Mouse (Mus musculus): ENCODE results near the gene Nrgn.
A peak's percentile ranks its signal among the peaks of the same experiment; 100 is the strongest.

The Nrgn gene

DNA sequence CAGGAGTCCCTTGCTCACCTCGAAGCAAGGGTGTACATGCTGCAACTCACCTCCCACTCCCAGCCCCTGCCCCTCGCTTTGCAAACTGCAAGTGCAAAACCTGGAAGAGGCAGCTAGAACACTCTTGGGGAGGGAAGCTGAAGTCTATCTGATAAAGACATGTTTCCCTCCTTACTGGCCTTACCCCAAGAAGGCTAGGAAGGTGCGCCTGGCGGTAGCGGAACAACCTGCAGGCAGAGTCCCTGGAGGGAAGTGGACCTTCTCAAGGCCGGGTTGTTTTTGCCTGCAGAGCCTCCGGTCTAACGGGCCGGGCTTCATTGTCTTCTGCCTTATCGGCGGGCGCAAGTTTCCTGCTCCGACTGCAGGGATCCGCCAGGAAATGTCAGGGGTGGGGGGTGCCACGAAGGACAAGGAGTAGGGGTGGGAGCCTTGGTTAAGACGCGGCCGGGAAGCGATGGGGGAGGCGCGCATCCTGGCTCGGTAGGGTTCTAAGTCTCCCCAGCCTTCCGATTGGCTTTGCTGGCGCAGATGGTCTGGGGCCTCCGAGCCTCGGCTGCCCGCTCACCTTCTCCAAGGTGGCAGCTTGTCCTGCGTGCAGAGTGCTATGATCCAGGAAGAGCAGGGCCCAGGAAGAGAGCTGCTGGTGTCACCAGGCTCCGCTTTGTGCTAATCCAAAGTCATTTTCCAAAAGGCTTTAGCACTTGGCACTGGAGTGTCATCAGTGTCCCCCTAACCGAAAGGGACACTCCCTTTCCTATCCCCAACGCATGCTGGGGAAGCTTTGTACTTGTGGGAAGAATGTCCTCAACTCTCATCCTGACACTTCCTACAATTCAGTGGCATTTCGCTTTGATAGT is 22.4 kb downstream of the Nrgn start:
- DNase-seq (ENCODE audit: low spot score) = peak; percentile 47

DNA sequence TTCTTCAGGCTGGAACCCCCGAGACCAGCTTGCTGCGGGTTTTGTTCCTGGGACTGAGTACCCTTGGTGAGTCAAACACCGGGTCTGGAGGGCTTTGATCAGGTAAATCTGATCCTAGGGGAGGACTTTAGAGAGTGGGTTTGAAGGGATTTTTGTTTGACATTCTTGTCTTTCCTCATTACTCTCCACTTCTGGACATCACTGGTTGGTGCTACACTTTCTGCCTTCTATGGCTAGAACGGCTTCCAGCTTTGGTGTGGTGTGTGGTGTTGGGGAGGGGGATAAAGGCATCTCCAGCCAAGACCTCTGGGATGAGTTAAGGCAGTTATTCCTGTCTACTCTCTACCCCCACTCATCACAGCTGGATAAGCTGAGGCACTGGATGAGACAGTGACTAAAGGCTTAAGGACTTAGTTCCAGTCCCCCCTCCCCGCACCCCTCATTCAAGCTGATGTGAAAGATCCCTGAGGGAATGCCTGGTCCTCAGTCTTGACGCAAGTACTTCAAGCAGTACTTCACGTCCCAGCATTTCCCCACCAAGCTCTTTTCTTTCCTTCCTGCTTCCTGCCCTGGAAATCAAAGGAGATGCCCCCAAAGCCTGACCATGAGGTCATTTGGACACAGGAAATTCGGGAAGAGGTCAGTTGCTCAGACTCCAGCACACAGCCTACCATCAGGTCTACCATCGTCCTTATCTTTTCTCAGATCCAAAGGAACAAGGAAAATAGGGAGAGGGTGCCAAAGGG is 24.3 kb downstream of the Nrgn start:
- DNase-seq (ENCODE audit: low spot score) = no peak

DNA sequence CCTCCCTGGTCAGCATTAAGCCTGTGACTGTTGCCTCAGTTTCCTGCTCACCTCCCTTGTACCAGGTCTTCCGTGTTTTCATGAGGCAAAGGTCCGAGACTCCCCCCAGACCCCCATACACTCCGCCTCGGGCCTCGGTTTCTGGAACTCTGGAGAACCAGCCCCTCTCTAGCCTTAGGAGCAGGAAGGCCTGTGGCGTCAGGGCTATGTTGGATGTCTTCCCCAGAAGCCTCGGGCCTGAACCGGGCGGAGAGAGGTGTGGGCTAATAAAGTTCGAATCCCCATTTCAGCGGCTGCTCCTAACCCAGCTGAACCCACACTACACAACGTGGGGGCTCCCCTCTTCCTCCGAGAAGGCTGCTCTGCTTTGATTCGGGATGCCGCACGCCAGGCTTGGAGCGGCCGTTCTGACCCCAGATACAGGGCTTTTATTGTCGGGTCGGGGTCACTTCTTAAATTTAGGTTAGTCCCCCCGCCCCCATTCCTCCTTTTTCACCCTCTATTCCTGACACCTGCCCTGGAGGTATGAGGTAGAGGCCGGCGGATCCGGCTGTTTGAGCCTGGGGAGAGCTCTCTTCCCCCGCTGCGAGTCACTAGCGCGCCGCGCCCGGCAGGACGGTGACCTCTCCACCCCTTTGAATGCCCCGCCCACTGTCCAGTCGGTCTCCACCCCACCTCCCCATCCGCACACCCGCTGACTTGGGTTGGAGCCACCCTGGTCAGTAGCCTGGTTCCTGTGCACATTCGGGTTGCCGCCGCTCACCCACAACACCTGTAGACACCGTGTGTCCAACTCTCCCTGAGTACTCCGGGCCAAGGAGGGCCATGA is 25.1 kb downstream of the Nrgn start, which contains the start of gene Esam:
TSS of gene Esam (plus strand) at position 683 of the 829 bp plus-strand sequence.
- DNase-seq (ENCODE audit: low spot score) = no peak

DNA sequence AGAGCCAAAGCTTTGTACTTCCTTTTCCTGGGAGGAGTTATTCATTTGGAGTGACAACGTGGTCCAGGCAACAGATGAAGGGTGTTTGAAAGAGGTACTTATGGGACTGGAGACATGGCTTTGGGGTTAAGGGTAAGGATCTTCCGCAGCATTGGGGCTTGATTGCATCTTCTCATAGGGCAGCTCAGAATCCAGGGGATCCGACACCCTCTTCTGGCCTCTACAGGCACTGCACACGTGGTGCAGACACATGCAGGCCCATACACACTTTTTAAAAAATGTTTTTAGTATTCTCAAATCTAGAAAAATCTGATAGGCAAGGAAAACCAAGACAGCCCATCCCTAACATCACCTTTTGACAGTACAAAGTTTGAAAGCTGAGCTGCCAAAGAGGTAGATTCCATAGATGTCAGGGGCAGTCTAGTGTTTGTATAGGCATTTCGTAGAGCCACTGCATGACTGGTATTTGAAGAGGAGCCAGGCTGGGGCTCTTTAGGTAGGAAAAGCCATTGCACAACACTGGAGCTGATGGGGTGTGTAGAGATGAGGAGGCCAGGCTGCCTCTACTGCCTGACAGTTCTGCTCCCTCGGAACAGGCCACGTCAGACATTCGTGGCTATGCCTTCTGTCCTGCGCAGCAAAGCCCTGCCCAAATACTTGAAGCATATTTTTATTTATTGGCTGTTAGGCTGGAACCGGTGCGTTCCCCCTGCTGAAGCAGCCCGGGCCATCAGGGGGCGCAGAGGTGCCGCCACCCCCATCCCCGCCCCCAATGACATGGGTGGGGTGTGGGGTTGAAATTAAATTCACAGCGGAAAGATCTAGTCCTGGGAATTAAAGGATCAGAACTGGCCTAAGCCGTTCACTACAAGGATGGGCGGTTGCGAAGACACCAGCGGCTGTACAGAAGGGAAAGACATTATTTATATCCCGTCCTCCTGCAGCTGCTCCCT is 26.0 kb downstream of the Nrgn start:
- no peak for DNase-seq (ENCODE audit: low spot score)

DNA sequence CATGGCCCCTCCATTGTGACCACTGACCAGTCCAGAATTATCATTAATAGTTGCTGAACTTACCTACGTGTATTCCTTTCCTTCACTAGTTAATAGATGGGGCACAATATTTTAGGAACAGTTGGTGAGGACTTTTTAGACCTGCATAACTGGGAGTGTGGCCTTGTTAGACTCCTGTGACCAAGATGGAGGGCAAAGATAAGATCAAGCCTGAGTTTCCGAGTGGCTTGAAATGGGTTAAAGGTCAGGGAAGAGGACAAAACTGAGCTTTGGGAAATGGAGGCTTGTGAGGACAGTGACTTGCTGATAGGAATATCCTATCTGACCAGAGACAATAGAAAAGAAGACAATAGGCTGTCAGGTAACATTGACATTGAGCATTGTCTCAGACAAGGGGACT is 27.2 kb downstream of the Nrgn start:
- no peak for DNase-seq (ENCODE audit: low spot score)

DNA sequence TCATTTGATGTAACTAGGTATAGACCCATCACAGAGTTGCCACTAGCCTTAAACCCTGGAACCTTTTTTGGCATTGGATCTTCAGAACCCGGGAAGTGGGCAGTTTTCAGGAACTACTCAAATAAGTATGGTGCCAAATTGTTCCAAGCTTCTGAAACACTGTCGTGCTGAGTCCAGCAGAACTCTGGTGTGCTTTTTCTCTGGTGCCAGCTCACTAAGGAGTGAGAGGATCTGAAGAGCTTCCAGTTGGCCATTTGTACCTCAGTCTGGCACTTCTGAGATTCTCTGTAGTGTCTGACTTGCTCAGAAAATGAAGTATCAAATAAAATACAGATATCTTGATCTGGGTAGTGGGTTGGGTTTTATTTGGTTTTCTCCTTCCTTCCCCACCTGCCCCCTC is 32.7 kb downstream of the Nrgn start:
- no peak for DNase-seq (ENCODE audit: low spot score)

DNA sequence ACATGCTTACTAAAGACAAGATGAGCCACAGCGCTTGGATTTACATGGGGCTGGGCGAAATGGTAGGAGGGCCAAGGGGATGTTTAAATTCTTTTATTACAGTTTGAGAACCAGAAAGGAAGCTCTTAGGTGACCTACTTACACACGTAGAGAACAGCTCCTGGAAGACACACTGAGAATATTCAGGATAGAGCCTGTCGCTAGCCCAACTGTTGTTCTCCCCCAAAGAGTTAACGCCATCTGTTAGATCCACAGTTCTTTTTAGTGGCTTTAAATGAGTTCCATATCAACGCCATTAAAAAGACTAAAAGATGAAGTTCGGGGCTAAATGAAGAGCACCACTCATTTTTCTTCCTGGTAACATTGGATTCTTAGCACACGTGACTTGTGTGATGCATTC is 33.7 kb downstream of the Nrgn start:
- no peak for DNase-seq (ENCODE audit: low spot score)

DNA sequence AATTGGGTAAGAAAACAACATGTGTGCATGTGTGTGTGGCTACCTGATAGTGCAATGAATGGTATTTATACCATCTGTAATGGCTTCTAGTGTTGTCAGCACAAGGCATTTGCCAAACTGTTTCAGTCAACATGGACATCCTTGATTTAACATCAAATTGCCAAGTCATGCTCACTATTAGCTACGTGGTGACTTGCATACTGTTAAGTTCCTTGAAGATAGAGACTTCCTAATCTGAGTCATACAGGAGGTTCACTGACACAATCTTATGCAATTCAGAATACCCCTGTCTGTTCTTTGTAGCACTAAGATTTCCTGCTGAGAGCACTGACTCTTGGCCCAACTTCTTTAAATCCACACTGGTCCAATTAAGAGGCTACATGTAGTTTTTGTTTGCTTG is 35.2 kb downstream of the Nrgn start:
- DNase-seq (ENCODE audit: low spot score) = no peak

DNA sequence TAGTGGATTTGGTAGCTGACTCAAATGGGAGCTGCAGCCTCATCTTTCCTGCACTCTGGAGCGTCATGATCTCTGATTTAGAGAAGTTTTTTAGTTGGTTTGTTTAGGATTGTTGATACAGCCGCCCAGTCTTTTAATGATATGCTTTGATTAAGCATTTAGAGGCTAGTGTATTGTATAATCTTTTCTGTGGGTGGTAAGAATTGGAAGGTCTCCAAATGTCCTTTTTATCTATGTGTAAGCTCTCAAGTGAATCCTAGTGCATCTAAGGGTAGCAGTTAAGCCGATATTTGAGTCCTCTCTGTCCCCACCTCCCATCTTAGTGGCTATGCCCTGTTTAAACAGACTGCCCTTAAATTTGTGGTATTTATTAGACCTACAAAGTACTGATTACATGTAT is 38.2 kb downstream of the Nrgn start:
- no peak for DNase-seq (ENCODE audit: low spot score)

DNA sequence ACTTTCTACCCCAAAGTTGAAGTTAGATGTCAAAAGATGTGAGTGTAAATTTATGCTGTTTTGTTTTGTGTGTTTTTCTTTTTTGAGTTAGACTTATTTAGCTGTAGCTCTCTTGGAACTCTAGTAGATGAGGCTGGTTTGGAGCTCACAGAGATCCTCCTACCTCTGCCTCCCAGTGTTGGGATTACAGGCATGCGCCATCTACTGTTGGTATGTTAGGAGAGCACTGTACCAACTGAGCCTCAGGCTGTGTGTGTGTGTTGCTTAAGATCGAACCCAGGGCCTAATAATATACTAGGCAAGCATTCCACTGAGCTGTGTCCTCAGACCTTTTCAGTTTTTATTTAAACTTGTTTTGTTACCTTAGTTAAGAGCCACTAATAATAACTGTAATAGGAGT is 40.6 kb downstream of the Nrgn start:
- DNase-seq (ENCODE audit: low spot score) = no peak

DNA sequence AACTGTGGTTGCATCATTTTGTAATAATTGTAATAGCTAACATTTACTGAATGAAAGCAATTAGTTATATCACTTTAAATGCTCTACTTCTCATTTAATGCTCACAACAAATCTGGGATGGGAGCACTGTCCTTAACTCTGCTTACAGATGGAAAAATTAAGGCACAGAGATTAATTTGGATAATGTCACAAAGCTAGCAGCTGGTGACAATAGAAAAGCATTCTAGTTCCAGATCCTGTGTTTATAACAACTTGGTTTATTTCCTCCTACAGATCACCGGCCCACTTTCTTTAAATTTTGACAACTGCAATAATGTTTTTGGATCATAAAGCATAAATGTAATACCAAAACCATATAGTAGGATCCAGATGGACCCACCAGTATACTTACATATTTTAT is 46.7 kb downstream of the Nrgn start:
- no peak for DNase-seq (ENCODE audit: low spot score)

DNA sequence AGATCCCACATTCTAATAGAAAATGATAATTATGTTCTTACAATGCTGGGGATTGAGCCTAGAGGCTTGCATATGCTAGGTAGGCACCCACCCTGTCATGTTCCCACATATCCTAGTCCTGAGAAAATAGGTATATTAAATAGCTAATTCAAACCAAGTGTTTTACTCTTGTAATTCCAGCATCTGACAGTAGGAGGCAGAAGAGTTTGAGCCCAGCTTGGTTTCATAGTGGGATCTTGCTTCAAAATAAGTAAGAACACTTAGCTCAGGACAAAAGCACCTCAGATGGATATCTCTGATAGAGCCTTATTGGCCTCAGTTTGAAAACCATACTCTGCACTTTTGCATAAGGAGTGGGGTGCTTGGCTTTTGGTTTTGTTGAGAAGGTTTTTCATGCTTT is 48.4 kb downstream of the Nrgn start:
- DNase-seq (ENCODE audit: low spot score) = no peak

DNA sequence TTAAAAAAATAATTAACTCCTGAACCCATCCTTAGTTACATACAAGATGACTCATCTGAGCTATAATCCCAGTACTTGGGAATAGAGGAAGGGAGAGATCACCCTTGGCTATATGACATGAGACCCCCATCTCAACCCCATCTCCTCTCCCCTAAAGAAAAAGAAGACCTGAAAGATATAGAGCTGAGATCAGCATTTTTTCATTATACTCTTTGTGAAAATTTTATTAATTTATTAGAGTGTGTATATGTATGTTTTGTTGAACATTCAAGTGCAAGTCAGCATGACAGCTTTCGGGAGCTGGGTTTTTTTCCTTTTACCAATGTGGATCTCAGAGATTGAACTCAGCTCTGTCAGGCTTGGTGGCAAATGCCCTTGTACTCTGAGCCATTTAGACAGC is 51.5 kb downstream of the Nrgn start:
- no peak for DNase-seq (ENCODE audit: low spot score)

DNA sequence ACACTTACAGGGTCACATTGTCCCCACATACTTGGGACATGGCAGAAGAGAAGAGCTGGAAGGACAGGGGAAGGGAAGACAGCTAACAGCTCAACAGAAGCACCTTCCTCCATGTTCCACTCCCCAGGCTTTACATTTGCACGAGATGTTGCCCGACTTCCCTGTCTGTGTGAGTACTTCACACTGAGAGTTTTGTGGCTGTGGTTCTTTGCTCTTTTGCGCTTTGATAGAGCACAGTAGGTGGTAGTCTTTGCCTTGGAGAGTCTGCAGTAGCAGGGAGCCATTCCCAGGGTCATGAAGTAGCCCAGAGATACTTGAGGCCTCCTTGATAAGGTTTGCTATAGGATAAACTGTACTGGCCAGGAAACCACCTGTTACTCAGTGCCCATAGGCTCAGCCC is 52.5 kb downstream of the Nrgn start:
- DNase-seq (ENCODE audit: low spot score) = no peak

DNA sequence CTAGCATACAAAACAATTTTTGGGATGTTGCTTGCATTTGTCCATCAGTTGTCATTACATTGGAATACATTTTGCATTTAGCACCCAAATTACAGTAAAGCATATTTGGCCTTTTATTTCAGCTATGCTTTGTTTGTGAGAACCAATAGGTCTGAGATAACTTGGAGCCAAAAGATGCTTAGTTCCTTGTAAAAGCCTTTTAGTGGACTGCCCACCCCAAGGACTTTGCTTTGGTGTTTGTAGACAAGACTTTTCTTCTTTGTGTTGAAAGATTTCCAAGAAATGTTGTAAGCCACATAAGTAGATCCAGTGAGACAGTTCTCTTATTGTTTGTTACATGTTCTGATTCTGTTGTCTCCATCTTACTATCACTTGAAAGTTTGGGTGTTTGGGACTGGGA is 56.4 kb downstream of the Nrgn start:
- DNase-seq (ENCODE audit: low spot score) = no peak

DNA sequence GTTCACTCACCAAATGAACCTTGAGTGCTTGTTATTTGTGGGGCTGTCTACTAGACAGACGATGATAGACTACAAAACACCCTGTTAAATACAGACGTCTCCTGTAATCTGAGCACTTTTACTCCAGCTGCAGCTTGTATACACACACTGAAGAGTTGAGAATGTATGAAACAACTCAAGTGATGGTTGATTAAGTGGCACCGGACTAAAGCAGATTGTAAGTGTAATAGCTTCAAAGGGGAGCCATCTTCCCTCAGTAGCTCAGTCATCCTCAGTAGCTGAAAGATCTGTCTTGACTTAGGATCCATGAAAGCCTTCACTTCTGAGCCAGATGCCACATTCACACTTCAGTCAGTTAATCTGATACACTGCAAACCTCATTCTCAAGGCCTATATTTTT is 56.9 kb downstream of the Nrgn start:
- no peak for DNase-seq (ENCODE audit: low spot score)
